Mouse (Mus musculus) thymus, postnatal 14 days (tissue): Measurements from ENCODE around the gene Ulk1.
"Not testable (repeated sequence)": the region's sequence is repeated elsewhere in the genome, so short reads cannot be mapped to it uniquely, and the experiment has no call there.

Experiments
- DNase-seq: peaks from one replicate; pipeline ENCODE4 v3.0.0; 2021

The Ulk1 gene

DNA sequence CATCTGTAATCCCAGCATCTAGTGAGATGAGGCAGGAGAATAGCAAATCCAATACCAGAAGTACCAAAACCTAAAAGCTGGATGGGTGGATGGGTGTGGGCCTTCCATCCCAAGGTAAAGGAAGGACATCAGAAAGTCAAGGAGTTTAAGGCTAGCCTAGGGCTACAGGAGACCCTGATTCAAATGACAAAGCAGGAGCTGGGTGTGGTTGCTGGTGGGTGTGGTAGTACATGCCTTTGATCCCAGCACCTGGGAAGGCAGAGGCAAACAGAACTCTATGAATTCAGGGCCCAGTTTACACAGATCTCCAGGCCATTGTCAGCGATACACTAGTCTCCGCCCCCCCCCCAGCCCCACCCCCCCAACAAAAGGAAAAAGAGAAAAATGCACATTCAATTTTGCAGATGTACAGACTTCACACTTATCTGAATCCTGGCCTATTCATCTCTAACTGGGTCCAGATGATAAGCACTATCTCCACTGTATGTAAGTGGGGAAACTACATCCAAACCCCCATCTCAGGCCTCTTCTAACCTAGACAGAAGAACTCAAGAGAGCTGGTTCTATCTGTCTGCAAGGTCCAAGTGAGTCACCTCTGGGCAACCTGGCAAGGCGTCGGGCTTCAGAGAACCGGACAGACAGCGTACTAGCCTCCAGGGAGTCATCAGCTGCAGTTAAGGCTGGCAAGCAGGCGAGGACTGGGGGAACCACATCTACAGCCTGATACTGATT is 5.7 kb downstream of the Ulk1 start:
- no peak for DNase-seq

DNA sequence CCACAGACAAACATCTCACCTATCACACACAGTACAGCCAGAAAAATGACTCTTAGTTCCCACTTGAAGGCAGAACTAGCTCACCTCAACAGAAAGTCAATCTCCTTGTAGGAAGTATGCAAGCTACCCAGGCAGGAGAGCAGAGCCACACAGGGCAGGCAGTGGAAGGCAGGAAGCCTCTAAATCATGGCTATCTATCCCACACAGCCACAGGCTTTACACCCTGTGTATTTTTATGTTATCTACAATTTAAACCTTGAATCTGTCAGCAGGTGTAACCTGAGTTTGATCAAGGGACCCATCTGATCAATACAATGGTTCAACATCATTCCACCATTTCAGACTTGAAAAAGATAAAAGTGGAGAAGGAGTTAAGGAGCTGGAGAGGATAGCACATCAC is 7.1 kb downstream of the Ulk1 start:
- DNase-seq = no peak

GRCm38 (mm10) chr5:110802186-110802585 is 7.7 kb downstream of the Ulk1 start:
- no peak for DNase-seq

DNA sequence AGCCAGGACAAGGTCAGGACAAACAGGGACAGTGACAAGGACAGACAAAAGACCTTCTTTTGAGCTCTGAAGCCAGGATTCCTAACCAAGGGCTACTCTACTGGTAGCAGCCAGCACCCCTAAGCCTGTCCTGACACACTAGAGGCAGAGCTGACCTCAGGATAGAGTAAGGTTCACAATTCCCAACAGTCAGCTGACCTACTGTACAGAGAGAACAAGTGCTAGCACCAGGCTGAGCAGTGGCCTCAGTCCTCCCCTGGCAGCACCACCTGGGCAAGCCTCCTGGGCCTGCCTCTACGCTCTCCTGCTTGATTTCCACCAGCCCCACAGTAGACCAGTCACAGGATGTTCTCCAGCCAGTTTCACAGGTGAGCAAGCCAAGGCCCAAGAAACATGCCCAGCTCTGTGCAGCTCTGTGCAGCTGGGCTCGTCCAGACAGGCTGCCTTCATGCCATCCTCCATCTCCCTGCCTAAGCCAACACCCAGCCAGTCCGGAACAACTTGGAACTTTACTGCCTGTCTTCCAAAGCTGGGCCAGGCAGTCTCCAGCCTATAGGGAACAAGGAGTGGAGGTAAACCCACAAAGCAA is 8.8 kb downstream of the Ulk1 start:
- DNase-seq = no peak

DNA sequence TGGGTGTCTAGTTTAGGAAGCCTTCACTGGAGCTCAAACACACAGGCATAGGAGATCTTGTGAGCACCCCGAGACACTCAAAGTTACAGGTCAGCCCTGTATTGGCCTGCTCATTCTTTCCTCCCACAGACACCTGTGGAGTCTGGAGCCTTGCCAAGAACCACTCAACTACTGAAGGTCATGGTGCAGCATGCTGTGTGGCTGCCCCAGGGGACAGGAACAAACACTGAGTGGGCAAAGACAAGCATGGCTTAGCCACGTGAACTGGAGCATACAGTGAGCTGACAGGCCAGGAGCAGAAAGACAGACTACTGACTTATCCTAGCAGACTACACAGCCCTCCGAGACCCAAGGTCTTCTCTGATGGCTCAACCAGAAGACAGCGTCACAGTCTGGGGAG is 12.2 kb downstream of the Ulk1 start:
- no peak for DNase-seq

- no peak for DNase-seq
Observed at GRCm38 (mm10) chr5:110794363-110794762, 15.5 kb downstream of the Ulk1 start.

DNA sequence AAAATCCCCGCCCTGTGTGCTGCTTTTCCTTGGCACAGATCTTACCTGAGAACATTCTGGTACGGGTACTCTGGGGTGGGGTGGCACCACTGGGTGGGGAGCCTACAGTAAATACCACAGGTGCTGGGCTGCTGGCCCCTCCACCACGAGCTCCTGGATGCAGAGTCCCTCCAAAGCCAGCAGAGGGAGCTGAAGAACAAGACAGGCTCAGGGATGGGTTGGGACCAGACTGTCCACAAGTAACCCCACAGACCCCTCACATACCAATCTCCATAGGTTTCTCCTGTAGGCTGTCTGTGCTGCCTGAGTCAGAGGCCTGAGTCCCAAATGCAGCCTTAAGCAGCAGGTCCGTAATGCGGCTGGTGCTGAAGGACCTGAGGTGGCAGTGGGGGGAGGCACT is 21.2 kb downstream of the Ulk1 start:
- peak; percentile 58 for DNase-seq

DNA sequence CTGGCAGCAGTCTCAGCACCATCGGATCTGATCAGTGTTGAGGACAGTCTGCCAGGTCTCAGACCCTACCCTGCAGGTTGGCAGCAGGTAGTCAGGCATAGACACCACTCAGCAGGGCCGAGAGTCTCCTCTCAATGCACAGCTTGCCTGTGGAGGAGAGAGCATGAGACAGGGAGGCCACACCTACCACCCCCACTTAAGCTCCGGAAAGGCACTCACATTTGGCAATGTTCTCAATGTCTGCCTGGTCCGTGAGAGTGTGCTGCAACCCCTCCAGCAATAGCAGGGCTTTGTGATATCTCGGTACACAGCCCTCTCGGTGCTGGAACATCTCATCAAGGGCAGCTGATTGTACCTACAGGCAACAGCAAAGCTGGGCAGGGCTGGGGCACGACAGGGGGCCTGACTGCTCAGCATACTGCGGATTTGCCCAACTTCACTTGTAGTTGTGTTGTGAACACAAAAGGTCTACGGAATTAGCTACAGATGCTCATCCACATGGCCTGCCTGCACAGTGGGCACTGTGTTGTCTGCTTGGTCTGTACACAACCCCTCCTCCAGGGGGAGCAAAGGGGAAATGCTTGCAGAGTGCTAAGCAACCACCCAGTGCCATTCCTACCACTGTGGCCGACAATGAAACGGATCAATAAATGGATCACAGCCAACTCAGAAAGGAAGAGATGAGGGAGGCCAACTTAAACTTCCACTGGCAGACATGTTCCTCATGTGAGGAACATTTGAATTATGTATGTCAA is 23.6 kb downstream of the Ulk1 start:
- DNase-seq = peak; percentile 23

GRCm38 (mm10) chr5:110783150-110783549 is 26.7 kb downstream of the Ulk1 start:
- DNase-seq = no peak

DNA sequence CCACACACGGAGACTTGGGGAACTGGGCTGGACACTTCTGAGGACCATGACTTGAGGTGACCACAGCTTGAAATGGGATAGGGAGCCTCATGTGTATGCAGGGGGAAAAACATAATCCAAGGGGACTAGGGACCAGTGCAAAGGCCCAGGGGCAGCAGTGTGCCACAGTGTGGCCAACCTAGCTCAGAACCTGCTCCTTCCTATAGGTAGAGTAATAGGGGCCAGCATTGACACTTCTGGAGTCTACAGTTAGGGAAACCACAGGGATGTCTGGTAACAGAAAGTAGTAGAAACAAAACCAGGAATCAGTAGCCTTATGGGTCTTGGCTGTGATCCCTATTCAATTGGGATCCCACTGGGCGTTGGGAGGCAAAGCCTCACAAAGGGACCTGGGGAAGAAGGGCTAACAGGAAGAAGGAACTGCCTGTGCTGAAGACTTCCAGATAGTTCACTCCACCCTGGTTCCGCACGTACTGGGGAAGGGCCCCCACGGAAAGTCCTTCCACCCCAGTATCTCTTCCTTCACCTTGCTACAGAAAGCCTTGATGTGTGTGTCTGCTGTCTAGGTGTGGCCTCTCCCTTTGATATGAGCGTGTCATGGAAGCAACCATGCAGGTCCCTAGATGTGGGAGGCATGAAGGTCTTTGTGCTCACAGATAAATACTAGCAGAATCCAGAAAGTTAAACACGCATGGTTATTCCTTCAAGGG is 28.2 kb downstream of the Ulk1 start:
- no peak for DNase-seq

DNA sequence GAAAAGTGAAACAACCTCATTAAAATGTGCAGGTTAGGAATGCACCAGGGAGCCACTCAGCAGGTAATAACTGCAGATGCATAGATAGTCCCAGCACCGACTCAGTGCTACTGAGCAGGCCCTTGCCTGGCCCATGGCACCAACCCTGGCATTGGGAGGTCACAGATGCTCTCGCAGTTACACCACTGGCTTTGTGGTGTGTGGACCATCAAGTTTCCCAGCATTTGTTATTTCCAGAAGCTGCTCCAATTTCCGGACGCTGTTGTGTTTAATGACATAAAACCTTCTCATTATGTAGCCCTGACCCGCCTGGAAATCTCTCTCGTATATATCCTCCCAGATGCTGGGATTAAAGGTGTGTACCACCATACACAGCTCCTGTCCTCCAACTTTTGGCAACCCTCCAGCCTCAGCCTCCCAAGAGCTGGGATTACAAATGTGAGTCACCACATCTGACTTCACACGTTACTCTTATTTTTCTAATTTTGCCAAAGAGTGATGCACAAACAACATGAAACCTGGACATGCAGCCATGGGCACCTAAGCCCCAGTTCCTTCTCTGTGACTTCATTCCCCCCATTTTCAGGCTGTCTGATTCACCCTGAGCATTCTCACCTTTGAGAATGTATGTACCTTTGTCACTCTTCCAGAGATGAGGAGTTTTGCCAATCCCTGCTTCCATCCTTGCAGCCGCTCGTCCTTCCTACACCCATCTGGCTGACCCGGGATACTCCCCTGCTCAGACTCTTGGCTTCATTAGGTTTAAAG is 29.0 kb downstream of the Ulk1 start:
- no peak for DNase-seq

DNA sequence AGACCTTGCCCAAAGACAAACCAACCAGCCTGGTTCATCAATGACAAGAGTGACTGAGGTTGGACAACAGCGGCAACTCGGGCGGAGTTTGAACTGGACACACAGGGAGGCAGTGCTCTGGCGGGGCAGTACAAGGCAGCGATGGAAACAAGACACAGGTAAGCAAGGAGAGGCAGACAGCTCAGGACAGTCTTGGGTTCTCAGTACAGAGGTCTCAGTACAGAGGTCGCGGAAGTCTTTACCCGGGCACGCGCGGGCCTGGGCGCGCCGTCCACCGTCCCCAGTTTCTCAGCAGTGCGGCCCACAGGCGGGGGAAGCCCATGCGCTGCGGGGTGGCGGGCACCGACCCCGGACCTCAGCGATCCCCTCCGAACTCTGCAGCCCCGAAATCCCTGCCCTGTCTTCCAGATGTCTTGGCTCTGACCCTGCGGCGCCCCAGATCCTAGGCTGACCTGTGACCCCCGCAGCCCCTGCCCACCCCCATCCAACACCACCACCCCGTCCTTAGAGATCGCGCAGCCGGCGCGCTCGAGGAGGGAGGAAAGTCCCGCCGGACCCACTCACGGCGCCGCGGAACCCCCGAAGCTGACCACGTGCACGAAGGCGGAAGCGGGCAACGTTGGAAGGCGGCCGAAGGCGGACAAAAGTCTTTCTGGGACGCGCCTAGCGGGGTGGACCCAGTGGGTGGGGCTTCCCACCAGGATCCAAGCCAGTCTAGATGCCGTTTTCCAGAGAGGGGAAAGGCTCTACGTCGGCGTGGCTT is 29.7 kb downstream of the Ulk1 start, which contains the start of gene Pus1:
Gene Pus1 (minus strand): TSS at position 662 of the 763 bp plus-strand sequence.
- peak; percentile 87 for DNase-seq

DNA sequence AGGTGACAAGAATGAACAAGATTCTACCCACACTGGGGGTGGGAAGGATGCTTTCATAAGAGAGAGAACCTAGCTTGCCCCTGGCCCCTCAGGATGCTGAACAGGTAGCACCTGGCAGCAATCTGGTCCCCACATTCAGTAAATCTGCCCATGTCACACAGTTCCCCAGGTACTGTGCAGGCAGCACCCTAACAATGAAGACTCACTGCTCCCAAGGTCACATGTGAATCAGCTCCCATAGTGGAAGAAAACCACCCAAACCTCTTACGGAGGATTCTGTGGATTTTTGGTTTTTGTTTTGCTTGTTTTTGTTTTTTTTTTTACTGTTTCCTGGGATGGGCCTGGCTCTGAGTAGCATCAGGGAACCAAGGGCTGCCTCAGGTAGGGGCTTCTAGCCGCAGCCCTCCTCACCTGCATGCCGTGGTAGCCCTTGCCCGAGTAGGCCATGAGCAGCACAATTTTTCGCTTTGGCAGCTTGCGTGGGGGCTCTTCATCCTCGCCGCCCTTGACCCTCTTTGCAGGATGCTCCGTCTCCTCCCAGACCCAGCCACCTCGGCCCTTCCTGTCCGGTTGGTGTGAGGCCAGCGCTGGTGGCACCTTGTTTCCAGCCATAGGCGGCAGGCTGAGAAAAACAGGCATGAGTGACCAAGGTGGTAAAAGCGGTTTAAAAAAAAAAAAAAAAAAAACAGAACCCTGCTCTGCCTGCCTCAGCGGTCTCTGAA is 30.5 kb downstream of the Ulk1 start:
- DNase-seq = no peak

GRCm38 (mm10) chr5:110778263-110778662 is 31.6 kb downstream of the Ulk1 start:
- DNase-seq = no peak

GRCm38 (mm10) chr5:110776141-110776540 is 33.8 kb downstream of the Ulk1 start:
- DNase-seq = no peak

GRCm38 (mm10) chr5:110774511-110774910 is 35.4 kb downstream of the Ulk1 start:
- DNase-seq = no peak

DNA sequence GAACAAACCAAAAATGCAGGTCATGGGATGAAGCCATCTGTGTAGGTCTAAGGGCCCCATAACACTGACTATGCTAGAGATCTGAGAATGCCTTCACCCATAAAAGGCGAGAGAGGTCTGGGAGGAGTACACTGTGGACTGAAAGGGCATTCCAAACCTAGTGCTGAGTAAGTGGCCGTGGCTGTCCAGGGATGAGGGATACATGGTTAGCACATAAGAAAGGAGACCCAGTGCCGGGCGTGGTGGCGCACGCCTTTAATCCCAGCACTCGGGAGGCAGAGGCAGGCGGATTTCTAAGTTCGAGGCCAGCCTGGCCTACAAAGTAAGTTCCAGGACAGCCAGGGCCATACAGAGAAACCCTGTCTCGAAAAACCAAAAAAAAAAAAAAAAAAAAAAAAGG is 37.0 kb downstream of the Ulk1 start:
- DNase-seq = not testable (repeated sequence)

DNA sequence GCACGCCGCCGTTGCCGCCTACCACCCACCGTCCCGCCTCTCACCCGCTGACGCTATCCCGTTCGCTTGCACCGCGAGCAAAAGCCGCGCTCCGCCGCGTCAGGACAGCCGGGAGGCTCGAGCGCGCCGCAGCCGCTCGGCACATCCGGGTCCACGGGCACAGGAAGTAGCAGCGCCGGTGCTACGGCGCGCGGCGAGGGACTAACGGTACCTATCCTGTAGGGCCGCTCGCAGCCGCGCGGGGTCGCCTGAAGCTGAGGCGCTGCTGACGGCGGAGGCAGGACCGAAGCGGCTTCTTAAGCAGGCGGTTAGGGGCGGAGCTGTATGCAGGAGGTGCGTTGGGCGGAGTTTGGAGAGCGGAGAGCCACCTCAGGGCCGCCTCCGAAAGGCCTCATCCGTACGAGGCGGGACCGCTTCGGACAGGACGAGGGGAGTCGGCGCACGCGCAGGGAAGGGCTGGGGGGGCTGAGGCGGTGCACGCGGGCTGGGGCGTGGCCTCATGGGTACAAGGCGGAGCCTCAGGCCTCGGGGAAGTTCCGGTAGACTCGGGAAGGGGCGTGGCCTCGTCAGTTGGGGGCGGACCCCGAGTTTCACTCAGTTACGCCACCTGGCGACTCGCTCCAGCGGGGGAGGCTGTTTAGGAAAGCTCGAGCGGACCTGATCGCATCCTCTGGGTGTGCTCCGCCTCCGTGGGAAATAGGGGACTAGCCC is 39.3 kb downstream of the Ulk1 start, which contains the start of gene Ep400:
Gene Ep400 (minus strand): TSS at position 270 of the 711 bp plus-strand sequence.
- DNase-seq = peak; percentile 100

- no peak for DNase-seq
Observed at GRCm38 (mm10) chr5:110770031-110770445, 39.9 kb downstream of the Ulk1 start.

DNA sequence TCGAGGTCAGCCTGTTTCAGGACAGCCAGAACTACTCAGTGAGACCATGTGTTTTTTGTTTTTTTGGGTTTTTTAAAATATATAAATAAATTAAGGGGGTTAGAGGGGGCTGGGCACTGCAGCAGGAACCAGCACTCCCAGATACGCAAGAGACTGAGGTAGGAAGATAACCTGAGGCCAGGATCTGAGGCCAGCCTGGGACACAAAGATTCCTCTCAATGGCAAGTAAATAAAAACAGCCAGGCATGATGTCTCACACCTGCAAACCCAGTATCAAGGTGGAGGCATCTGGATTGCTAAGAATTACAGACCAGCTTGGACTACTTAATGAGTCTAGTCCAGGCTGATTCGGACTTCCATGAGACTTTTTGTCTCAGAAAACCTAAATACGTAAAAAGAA is 40.6 kb downstream of the Ulk1 start:
- no peak for DNase-seq
